Mouse (Mus musculus) CH12.LX (cell line): Measurements from ENCODE around the gene Maip1. TPM values are rescaled to one million over a fixed set of nuclear protein-coding genes. Genes with fewer than 3 reads are reported as not detected.

Experiments
- DNase-seq: peaks from one replicate; pipeline ENCODE4 v3.0.0-alpha.2; 2013; ENCODE audit errors: extremely low read depth
- H3K27ac ChIP-seq: 2 replicates; pipeline ENCODE4 v1.5.1; 2012; ENCODE audit warnings: low read depth, mild to moderate bottlenecking, control low read depth, moderate library complexity; ENCODE audit not compliant: insufficient read depth
- H3K27me3 ChIP-seq: replicated peaks from 2 replicates; pipeline ENCODE3; 2012; ENCODE audit warnings: inconsistent platforms
- H3K36me3 ChIP-seq, 2 experiments: replicated peaks in 1 of 2; 2 replicates each; pipeline versions ENCODE3 to v1.6.1; 2012; ENCODE audit warnings: inconsistent platforms in 1 of 2, low read length in 1 of 2, mild to moderate bottlenecking in 1 of 2, mixed read lengths in 1 of 2, moderate library complexity in 1 of 2; ENCODE audit not compliant: control insufficient read depth in 1 of 2, insufficient read depth in 1 of 2
- H3K4me1 ChIP-seq, 2 experiments: 2 replicates each; pipeline ENCODE4 v1.6.1; 2012; ENCODE audit warnings: inconsistent platforms in 1 of 2, moderate library complexity in 1 of 2; ENCODE audit not compliant: insufficient read depth in 2 of 2, control insufficient read depth in 1 of 2
- H3K4me2 ChIP-seq: 2 replicates; pipeline ENCODE4 v1.6.1; 2012; ENCODE audit warnings: low read depth, mild to moderate bottlenecking, control low read depth; ENCODE audit not compliant: poor library complexity, insufficient read depth, severe bottlenecking
- H3K4me3 ChIP-seq, 3 experiments: fragments of 150-350 bp in 1 of 3; sonication (generic) in 1 of 3; replicated peaks in 1 of 3; 2 replicates each; pipeline versions ENCODE3 to v1.5.1; 2011 to 2012; ENCODE audit warnings: low read depth in 2 of 3, low read length in 2 of 3, mild to moderate bottlenecking in 2 of 3, moderate library complexity in 2 of 3, control low read depth in 1 of 3, improper control_type of control experiment in 1 of 3, inconsistent platforms in 1 of 3, mixed read lengths in 1 of 3; ENCODE audit not compliant: poor library complexity in 1 of 3
- H3K79me2 ChIP-seq: replicated peaks from 2 replicates; pipeline ENCODE4 v1.6.1; 2012; ENCODE audit warnings: mild to moderate bottlenecking, moderate library complexity; ENCODE audit not compliant: control insufficient read depth, poor library complexity, insufficient read depth, severe bottlenecking; ENCODE audit errors: extremely low read depth
- H3K9ac ChIP-seq: 2 replicates; pipeline ENCODE4 v1.6.1; 2012; ENCODE audit warnings: low read depth, mild to moderate bottlenecking, control low read depth, moderate library complexity; ENCODE audit not compliant: insufficient read depth
- H3K9me3 ChIP-seq: replicated peaks from 2 replicates; pipeline ENCODE3; 2012; ENCODE audit warnings: low read length, inconsistent platforms, mixed read lengths
- CHD2 ChIP-seq: IDR thresholded peaks from 2 replicates; pipeline ENCODE4 v1.6.1; 2011; ENCODE audit warnings: low read length, improper control_type of control experiment
- E2F4 ChIP-seq: IDR thresholded peaks from 2 replicates; pipeline ENCODE4 v1.6.1; 2011; ENCODE audit warnings: low read depth, low read length, improper control_type of control experiment; ENCODE audit not compliant: insufficient replicate concordance
- ELF1 ChIP-seq: IDR thresholded peaks from 2 replicates; pipeline ENCODE4 v1.6.1; 2014; ENCODE audit warnings: low read depth, mild to moderate bottlenecking, inconsistent platforms, low read length, improper control_type of control experiment
- EP300 ChIP-seq: IDR thresholded peaks from 2 replicates; pipeline ENCODE4 v1.6.1; 2011; ENCODE audit warnings: low read length, improper control_type of control experiment
- ETS1 ChIP-seq: conservative IDR thresholded peaks from 2 replicates; pipeline ENCODE4 v1.6.1; 2012; ENCODE audit warnings: low read depth, mild to moderate bottlenecking, inconsistent platforms, low read length, improper control_type of control experiment, moderate library complexity
- GABPA ChIP-seq: IDR thresholded peaks from 2 replicates; pipeline ENCODE4 v1.6.1; 2012; ENCODE audit warnings: low read depth, low read length, improper control_type of control experiment, inconsistent platforms; ENCODE audit not compliant: insufficient replicate concordance
- HCFC1 ChIP-seq: IDR thresholded peaks from 2 replicates; pipeline ENCODE4 v1.6.1; 2012; ENCODE audit warnings: low read depth, mild to moderate bottlenecking, inconsistent platforms, low read length, improper control_type of control experiment
- JUND ChIP-seq: conservative IDR thresholded peaks from 2 replicates; pipeline ENCODE4 v1.6.1; 2011; ENCODE audit warnings: low read depth, low read length, improper control_type of control experiment
- MAFK ChIP-seq: IDR thresholded peaks from 2 replicates; pipeline ENCODE4 v1.6.1; 2011; ENCODE audit warnings: low read length, improper control_type of control experiment; ENCODE audit not compliant: insufficient replicate concordance
- MAZ ChIP-seq: IDR thresholded peaks from 2 replicates; pipeline ENCODE4 v1.6.1; 2012; ENCODE audit warnings: low read depth, mild to moderate bottlenecking, inconsistent platforms, low read length, improper control_type of control experiment, moderate library complexity
- MXI1 ChIP-seq: IDR thresholded peaks from 2 replicates; pipeline ENCODE4 v1.6.1; 2011; ENCODE audit warnings: mild to moderate bottlenecking, low read depth, low read length, improper control_type of control experiment
- MYC ChIP-seq: IDR thresholded peaks from 2 replicates; pipeline ENCODE4 v1.6.1; 2011; ENCODE audit warnings: low read depth, mild to moderate bottlenecking, improper control_type of control experiment, low read length
- NRF1 ChIP-seq: IDR thresholded peaks from 2 replicates; pipeline ENCODE4 v1.6.1; 2014; ENCODE audit warnings: low read depth, mild to moderate bottlenecking, inconsistent platforms, low read length, improper control_type of control experiment, moderate library complexity
- PAX5 ChIP-seq: IDR thresholded peaks from 2 replicates; pipeline ENCODE4 v1.6.1; 2012; ENCODE audit warnings: low read length, inconsistent platforms, mixed read lengths
- POLR2AphosphoS2 ChIP-seq: IDR thresholded peaks from 2 replicates; pipeline ENCODE4 v1.6.1; 2011; ENCODE audit warnings: low read depth, low read length, improper control_type of control experiment
- RAD21 ChIP-seq: IDR thresholded peaks from 2 replicates; pipeline ENCODE4 v1.6.1; 2011; ENCODE audit warnings: low read depth, mild to moderate bottlenecking, low read length, improper control_type of control experiment, moderate library complexity
- TBP ChIP-seq: conservative IDR thresholded peaks from 2 replicates; pipeline ENCODE4 v1.6.1; 2011; ENCODE audit warnings: low read depth, low read length, improper control_type of control experiment
- UBTF ChIP-seq: IDR thresholded peaks from 2 replicates; pipeline ENCODE4 v1.6.1; 2012; ENCODE audit warnings: low read depth, mild to moderate bottlenecking, inconsistent platforms, low read length, improper control_type of control experiment, moderate library complexity
- USF1 ChIP-seq: IDR thresholded peaks from 2 replicates; pipeline ENCODE4 v1.6.1; 2014; ENCODE audit warnings: low read depth, mild to moderate bottlenecking, inconsistent platforms, low read length, improper control_type of control experiment
- USF2 ChIP-seq: conservative IDR thresholded peaks from 2 replicates; pipeline ENCODE4 v1.6.1; 2011; ENCODE audit warnings: low read depth, low read length, improper control_type of control experiment
- ZKSCAN1 ChIP-seq: IDR thresholded peaks from 2 replicates; pipeline ENCODE4 v1.6.1; 2012; ENCODE audit warnings: low read depth, inconsistent platforms, low read length, improper control_type of control experiment, borderline replicate concordance
- ZMIZ1 ChIP-seq: IDR thresholded peaks from 2 replicates; pipeline ENCODE4 v1.6.1; 2012; ENCODE audit warnings: low read depth, mild to moderate bottlenecking, inconsistent platforms, low read length, improper control_type of control experiment
- ZNF384 ChIP-seq: IDR thresholded peaks from 2 replicates; pipeline ENCODE4 v1.6.1; 2012; ENCODE audit warnings: low read depth, low read length, improper control_type of control experiment, inconsistent platforms
- dilution Hi-C: fragments of 300-500 bp; cut with MboI; formaldehyde crosslinking; loops from 2 replicates; pipeline ENCODE4 v1.14.3; 2020; ENCODE audit warnings: low sequenced_read_pairs; ENCODE audit not compliant: extremely low pct_unique_long_range_greater_than_20kb, extremely low pct_ligation_motif_present
- in situ Hi-C: fragments of 300-500 bp; cut with MboI; formaldehyde crosslinking; loops from 3 replicates; pipeline ENCODE4 v1.14.3; 2019; ENCODE audit warnings: low sequenced_read_pairs, low pct_ligation_motif_present, low pct_unique_long_range_greater_than_20kb, mixed read lengths
- polyA plus RNA-seq: library from polyadenylated mRNA; unstranded; fragments of >175 nt; gene quantifications from 2 replicates; pipeline ENCODE4 v1.2.1, GENCODE M21; 2012; ENCODE audit warnings: low read depth; ENCODE audit not compliant: insufficient read length
- total RNA-seq, 2 experiments: library from RNA; depleted of rRNA; stranded (reverse); fragments of 300-350 nt in 1 of 2; fragments of >200 nt in 1 of 2; gene quantifications; 2 replicates each; pipeline ENCODE4 v1.2.3; 2012 to 2014

Gene Maip1
- total and polyA plus RNA-seq, 3 experiments = 7.0 to 15.5 (median 13.9) TPM

DNA sequence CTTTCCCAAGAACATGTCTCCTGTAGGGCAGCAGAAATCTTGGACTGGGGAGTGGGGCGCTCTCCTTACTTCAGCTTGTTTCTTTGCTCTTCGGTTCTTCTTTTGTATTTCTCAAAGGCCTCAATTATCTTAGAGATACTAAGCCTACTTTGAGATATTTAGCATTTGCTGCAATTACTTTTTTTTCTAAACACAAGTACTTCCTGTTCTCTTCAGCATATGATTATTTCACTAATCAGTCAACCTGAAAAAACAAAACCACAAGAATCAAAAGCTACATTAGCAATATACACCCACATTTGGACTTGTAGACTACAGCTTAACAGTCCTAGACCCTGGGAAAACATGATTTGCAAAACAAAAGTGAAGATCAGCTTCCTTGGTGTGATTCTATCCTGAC, 30.9 kb upstream of the Maip1 start:
- no peaks in the 10 kb centered on the region for H3K27me3 ChIP-seq
- in situ Hi-C loops (no loop called here), dilution Hi-C loops (no loop called here)
- peaks cover 6 to 41% of the 10 kb centered on the region in 2 experiments for H3K4me1 ChIP-seq
- no peak overlapping the region for H3K4me3 ChIP-seq
- peaks cover 3 to 15% of the 10 kb centered on the region in 2 experiments for H3K36me3 ChIP-seq
- TF ChIP-seq MAFK = no peak
- TF ChIP-seq ETS1 = no peak
- no peak for TF ChIP-seq RAD21
- no peak for TF ChIP-seq GABPA
- TF ChIP-seq UBTF = no peak
- no peak for TF ChIP-seq ZKSCAN1
- TF ChIP-seq ZMIZ1 = no peak
- TF ChIP-seq TBP = no peak
- TF ChIP-seq USF2 = no peak
- TF ChIP-seq JUND = no peak
- peak; percentile 34; the same call in 1 of the 2 replicates for TF ChIP-seq ZNF384
- TF ChIP-seq MYC = no peak
- TF ChIP-seq USF1 = no peak
- TF ChIP-seq E2F4 = no peak
- no peak for TF ChIP-seq NRF1
- TF ChIP-seq EP300 = 0 out of 2 replicates have a peak, but pooled peaks have one; percentile 10
- TF ChIP-seq, all 38 proteins: peak for 2
- no peak for DNase-seq
- H3K79me2 ChIP-seq = no peaks in the 10 kb centered on the region
- H3K4me2 ChIP-seq = 0 out of 2 replicates have a peak overlapping the region, but pooled peaks have one; percentile 56
- peaks cover 1% of the 10 kb centered on the region for H3K9me3 ChIP-seq
- no peak overlapping the region for H3K27ac ChIP-seq
- H3K9ac ChIP-seq = no peak overlapping the region

DNA sequence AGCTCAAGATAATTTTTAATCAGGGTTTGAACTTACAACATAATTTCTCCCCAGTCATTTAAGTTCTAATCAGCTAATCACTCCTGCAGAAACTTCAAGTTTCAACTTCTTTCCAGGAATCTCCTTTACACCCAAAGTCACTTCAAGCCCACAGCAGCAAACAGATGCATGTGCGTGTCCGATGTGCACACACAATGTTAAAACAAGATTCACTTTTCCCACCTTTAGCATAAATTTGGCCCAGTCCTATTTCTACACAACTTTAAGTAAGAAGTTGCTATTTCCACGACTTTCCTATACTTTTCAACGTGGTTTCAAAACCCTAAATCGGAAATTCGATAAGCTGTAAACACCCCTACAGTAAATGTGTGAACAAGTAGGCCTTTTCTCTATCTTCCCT, 29.3 kb upstream of the Maip1 start:
- H3K4me2 ChIP-seq = peak overlapping the region; percentile 93
- H3K36me3 ChIP-seq = peaks cover 3 to 18% of the 10 kb centered on the region in 2 experiments
- peak overlapping the region; percentile 60; the same call in 1 of the 2 replicates for H3K9ac ChIP-seq
- H3K4me1 ChIP-seq = peaks cover 4 to 31% of the 10 kb centered on the region in 2 experiments; a peak in 3 of 4 replicates
- H3K27ac ChIP-seq = no peak overlapping the region
- peaks cover 1% of the 10 kb centered on the region for H3K9me3 ChIP-seq
- no peak for DNase-seq
- peak overlapping the region; percentile 66 to 93 (median 89) for H3K4me3 ChIP-seq
- in situ Hi-C loops (no loop called here), dilution Hi-C loops (no loop called here)
- no peaks in the 10 kb centered on the region for H3K27me3 ChIP-seq
- TF ChIP-seq ETS1 (no peak), MAFK (no peak), CHD2 (no peak), POLR2AphosphoS2 (no peak), ZMIZ1 (no peak), PAX5 (no peak), ZNF384 (no peak), MXI1 (no peak), ELF1 (no peak), HCFC1 (no peak), UBTF (no peak), MYC (no peak), MAZ (no peak), EP300 (no peak)
- H3K79me2 ChIP-seq = no peaks in the 10 kb centered on the region
